Mouse (Mus musculus) liver, postnatal 0 days (tissue): ENCODE data around the gene Zdhhc12. TPM values are rescaled to one million over a fixed set of nuclear protein-coding genes. Genes with fewer than 3 reads are reported as not detected.

ENCODE experiments used
- ATAC-seq: fragments of 200-750 bp; cut with Nextera tagmentation; 2 replicates; pipeline ENCODE4 v1.8.0; 2017; ENCODE audit warnings: mild to moderate bottlenecking, moderate library complexity
- DNase-seq: peaks from one replicate; pipeline ENCODE4 v3.0.0-alpha.2; 2016
- H3K27ac ChIP-seq: fragments of 300-500 bp; sonication (generic); 2 replicates; pipeline ENCODE4 v1.5.1; 2014; ENCODE audit warnings: antibody characterized with exemption, moderate library complexity, mild to moderate bottlenecking, low read depth
- H3K27me3 ChIP-seq: fragments of 300-500 bp; sonication (generic); 2 replicates; pipeline ENCODE4 v1.6.1; 2014; ENCODE audit warnings: low read length, control low read depth, mixed read lengths; ENCODE audit not compliant: insufficient read depth
- H3K36me3 ChIP-seq: fragments of 300-500 bp; sonication (generic); replicated peaks from 2 replicates; pipeline ENCODE4 v1.6.1; 2014; ENCODE audit warnings: mild to moderate bottlenecking, control low read depth, low read length, moderate library complexity, mixed read lengths; ENCODE audit not compliant: insufficient read depth
- H3K4me1 ChIP-seq: fragments of 300-500 bp; sonication (generic); 2 replicates; pipeline ENCODE4 v1.6.1; 2014; ENCODE audit warnings: antibody characterized with exemption, mild to moderate bottlenecking, control low read depth; ENCODE audit not compliant: insufficient read depth
- H3K4me2 ChIP-seq: fragments of 300-500 bp; sonication (generic); 2 replicates; pipeline ENCODE4 v1.6.1; 2014; ENCODE audit warnings: low read depth, mild to moderate bottlenecking, low read length, moderate library complexity, mixed read lengths
- H3K4me3 ChIP-seq: fragments of 300-500 bp; sonication (generic); 2 replicates; pipeline ENCODE4 v1.5.1; 2014; ENCODE audit warnings: low read depth, low read length
- H3K9ac ChIP-seq: fragments of 300-500 bp; sonication (generic); replicated peaks from 2 replicates; pipeline ENCODE4 v1.6.1; 2014; ENCODE audit warnings: mild to moderate bottlenecking, moderate library complexity
- H3K9me3 ChIP-seq: fragments of 300-500 bp; sonication (generic); 2 replicates; pipeline ENCODE4 v1.6.1; 2016; ENCODE audit warnings: mild to moderate bottlenecking, control low read depth, low read length, mixed read lengths
- CTCF ChIP-seq: sonication (generic); IDR thresholded peaks from 2 replicates; pipeline ENCODE4 v1.5.1; 2016; ENCODE audit warnings: antibody characterized with exemption, low read depth
- EP300 ChIP-seq: IDR thresholded peaks from 2 replicates; pipeline ENCODE4 v1.6.1; 2016; ENCODE audit warnings: antibody characterized with exemption, low read depth, mild to moderate bottlenecking
- WGBS: fragments of 180-500 bp; shearing (Covaris S2); extraction: QIAGEN DNeasy Blood & Tissue Kit; methylation state at CpG from one replicate; pipeline ENCODE4 v1.1.7; 2014; ENCODE audit not compliant: insufficient replicate concordance; 5-methylcytosine and 5-hydroxymethylcytosine counted together
- polyA plus RNA-seq: library from polyadenylated mRNA; unstranded; fragments of >200 nt; fragmentation: Nextera tagmentation; extraction: Ambion mirVana; gene quantifications from 2 replicates; pipeline ENCODE4 v1.2.1, GENCODE M21; 2015

Zdhhc12 gene
- polyA plus RNA-seq, 1 experiment from 2014 or later, result 25.1 TPM

DNA sequence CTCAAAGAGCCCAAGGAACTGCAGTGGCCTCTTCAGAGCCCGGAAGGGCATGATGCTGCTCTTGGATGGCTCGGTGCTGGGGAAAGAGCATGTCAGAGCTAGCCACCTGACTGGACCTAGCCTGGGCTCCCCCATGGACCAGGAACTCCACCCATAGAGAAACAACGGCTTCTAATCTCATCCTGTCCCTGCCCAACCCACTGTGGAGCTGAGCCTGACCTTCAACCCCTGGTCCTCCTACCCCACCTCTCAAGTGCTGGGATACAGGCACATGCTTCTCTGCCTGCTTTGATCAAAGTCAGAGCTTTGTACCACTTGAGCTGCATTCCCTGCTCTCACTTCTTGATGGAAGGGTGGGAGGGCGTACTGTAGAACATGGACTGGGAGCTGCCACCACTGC, 14.8 kb upstream of the Zdhhc12 start:
- DNase-seq (no peak), ATAC-seq (no peak)
- H3K36me3 ChIP-seq, result peaks cover 37% of the 10 kb centered on the region
- H3K9ac ChIP-seq, result no peak overlapping the region
- WGBS, result 78% methylated on average over 4 of the region's 4 CpGs
- no peaks in the 10 kb centered on the region for H3K9me3 ChIP-seq
- H3K4me2 ChIP-seq, result no peak overlapping the region
- H3K4me3 ChIP-seq, result no peak overlapping the region
- TF ChIP-seq EP300 (no peak), CTCF (no peak)
- no peak overlapping the region for H3K27ac ChIP-seq
- H3K27me3 ChIP-seq, result no peaks in the 10 kb centered on the region
- H3K4me1 ChIP-seq, result peaks cover 3% of the 10 kb centered on the region; the same call in 1 of the 2 replicates

DNA sequence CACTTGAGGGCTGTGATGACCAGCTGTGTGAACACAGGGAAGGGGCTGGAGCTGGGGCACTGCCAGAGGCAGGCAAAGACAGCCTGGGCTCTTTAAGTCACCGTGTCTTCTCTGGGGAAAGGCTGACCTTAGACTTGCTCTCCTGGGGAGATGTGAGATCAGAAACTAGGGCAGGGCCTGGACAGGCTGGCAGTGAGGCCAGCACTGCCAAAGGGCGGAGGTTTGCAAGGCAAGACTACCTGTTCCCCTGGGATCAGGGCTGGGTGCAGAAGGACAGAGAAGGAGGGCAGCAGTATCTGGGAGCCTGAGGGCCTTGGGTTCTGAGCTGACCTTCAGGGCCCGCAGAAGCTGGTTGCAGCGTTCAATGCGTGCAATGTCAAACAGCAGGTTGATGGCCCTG, 14.2 kb upstream of the Zdhhc12 start:
- ATAC-seq (no peak), DNase-seq (no peak)
- no peak overlapping the region for H3K9ac ChIP-seq
- WGBS, result 83% methylated on average over 5 of the region's 5 CpGs
- H3K27me3 ChIP-seq, result no peaks in the 10 kb centered on the region
- TF ChIP-seq EP300, result no peak
- no peak for TF ChIP-seq CTCF
- H3K9me3 ChIP-seq, result no peaks in the 10 kb centered on the region
- H3K27ac ChIP-seq, result no peak overlapping the region
- no peak overlapping the region for H3K4me2 ChIP-seq
- H3K4me3 ChIP-seq, result no peak overlapping the region
- H3K4me1 ChIP-seq, result no peaks in the 10 kb centered on the region
- H3K36me3 ChIP-seq, result peaks cover 37% of the 10 kb centered on the region

DNA sequence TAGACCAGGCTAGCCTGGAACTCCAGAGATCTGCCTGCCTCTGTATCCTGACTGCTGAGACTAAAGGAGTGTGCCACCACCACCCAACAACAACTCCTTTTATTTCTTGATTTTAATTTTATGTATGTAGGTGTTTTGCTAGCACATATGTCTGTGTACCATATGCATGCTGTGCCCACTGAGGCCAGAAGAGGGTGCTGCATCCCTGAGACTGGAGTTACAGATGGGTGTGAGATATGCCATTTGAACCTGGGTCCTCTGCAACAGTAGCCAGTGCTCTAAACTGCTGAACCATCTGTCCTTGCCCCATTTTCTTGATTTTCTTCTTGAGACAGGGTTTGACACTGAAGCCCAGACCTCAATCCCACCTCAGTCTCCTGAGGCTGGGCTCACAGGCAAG, 12.9 kb upstream of the Zdhhc12 start:
- Histone ChIP-seq H3K9me3 (no peaks in the 10 kb centered on the region), H3K4me3 (no peak overlapping the region), H3K4me1 (no peaks in the 10 kb centered on the region), H3K9ac (no peak overlapping the region), H3K36me3 (peaks cover 41% of the 10 kb centered on the region), H3K4me2 (no peak overlapping the region), H3K27ac (no peak overlapping the region), H3K27me3 (no peaks in the 10 kb centered on the region)
- ATAC-seq (peak; percentile 55), DNase-seq (peak; percentile 74)
- TF ChIP-seq CTCF (peak; percentile 93), EP300 (no peak)

DNA sequence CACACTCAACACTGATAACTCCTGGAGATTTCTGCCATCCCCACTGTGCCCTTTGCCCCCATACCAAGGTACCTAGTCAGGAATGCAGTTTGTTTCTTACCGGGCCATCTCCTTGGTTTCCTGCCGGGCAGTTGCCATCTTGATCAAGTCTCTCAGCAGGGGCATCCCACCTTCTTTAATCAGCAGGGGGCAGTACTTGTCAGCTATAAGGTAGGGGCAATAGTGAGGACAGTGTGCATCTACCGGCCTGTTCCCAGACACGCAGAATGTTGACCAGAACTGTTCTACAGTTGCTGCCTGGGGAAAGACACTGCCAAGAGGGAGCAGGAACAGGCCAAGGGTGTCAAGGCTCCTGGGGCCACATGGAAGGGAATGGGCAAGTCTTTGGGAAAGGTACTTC, 6.8 kb upstream of the Zdhhc12 start:
- Histone ChIP-seq H3K4me3 (no peak overlapping the region), H3K27me3 (no peaks in the 10 kb centered on the region), H3K27ac (no peak overlapping the region), H3K4me2 (no peak overlapping the region), H3K9me3 (no peaks in the 10 kb centered on the region), H3K9ac (no peak overlapping the region), H3K36me3 (peaks cover 24% of the 10 kb centered on the region), H3K4me1 (no peaks in the 10 kb centered on the region)
- DNase-seq (no peak), ATAC-seq (no peak)
- TF ChIP-seq CTCF (peak; percentile 43), EP300 (no peak)
- 60% methylated on average over 4 of the region's 4 CpGs for WGBS

DNA sequence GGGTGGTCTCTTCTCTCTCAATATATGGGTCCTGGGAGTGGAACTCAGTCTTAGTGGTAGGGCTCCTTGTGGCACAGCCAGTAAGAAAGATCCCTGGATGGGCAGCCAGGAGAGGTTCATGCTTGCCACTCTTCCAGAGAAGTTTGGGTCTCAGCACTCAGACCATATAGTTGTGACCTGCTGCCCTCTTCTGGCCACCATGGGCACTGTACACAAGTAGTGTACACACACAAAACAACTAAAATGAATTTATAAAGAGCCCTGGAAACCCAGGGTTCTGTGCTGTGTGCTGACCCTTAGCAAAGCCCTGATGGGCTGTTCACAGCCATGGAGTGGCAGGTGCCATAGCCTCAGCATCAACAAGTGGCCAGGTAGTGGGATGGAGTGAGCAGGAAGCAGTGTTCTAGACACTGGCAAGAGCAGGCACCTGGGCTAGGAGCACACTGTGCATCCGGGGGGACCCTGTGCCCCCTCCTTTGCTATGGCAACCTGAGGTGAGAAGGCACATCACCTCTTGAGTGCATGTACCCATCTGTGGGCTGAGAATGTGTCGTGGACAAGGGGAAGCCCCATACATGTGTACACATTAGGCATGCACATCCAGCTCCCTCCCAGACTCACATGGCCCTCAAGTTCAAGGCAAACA, 2.6 kb upstream of the Zdhhc12 start:
- DNase-seq (peak; percentile 72), ATAC-seq (no peak)
- H3K4me2 ChIP-seq, result no peak overlapping the region
- no peak overlapping the region for H3K4me3 ChIP-seq
- H3K9ac ChIP-seq, result no peak overlapping the region
- H3K27me3 ChIP-seq, result no peaks in the 10 kb centered on the region
- 61% methylated on average over 2 of the region's 2 CpGs for WGBS
- TF ChIP-seq CTCF, result peak; percentile 86
- no peak for TF ChIP-seq EP300
- H3K36me3 ChIP-seq, result peaks cover 8% of the 10 kb centered on the region
- H3K4me1 ChIP-seq, result peaks cover 19% of the 10 kb centered on the region
- no peak overlapping the region for H3K27ac ChIP-seq
- H3K9me3 ChIP-seq, result no peaks in the 10 kb centered on the region

DNA sequence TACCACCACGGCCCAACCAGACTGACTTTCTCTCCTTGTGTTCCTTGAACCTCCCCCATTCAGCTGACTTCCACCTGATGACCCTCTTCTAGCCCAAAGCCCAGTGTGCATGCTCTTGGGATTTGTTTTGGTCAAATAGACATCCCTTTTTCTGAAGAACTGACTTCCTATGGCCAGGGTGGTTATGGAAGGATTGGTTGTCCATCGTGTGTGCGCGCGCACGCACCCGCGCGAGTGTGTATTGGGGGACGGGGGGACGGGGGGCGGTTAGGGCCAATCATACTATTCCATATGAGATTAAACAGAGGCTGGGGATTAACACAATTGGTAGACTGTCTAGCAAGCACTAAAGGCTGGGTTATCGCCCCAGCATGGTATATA, 750 bp upstream of the Zdhhc12 start:
- H3K9ac ChIP-seq, result peak overlapping the region; percentile 59; the same call in 1 of the 2 replicates
- H3K4me2 ChIP-seq, result peak overlapping the region; percentile 85
- DNase-seq (peak; percentile 40), ATAC-seq (no peak)
- H3K27ac ChIP-seq, result peak overlapping the region; percentile 64
- 3% methylated on average over 13 of the region's 13 CpGs for WGBS
- H3K4me1 ChIP-seq, result peaks cover 19% of the 10 kb centered on the region
- H3K27me3 ChIP-seq, result no peaks in the 10 kb centered on the region
- TF ChIP-seq EP300 (no peak), CTCF (no peak)
- peaks cover 6% of the 10 kb centered on the region for H3K36me3 ChIP-seq
- H3K9me3 ChIP-seq, result no peaks in the 10 kb centered on the region
- peak overlapping the region; percentile 85 for H3K4me3 ChIP-seq
